Mouse (Mus musculus) thymus, adult 18-20 months (tissue): ENCODE results near the gene Hdac2.

Experiments used
- DNase-seq, 2 experiments: peaks; one replicate each; pipeline ENCODE4 v3.0.0; 2022; ENCODE audit warnings: mixed read lengths in 2 of 2

Hdac2 gene

GRCm38 (mm10) chr10:36974086-36974675 lies at the start of gene Hdac2:
Hdac2 (plus strand) TSS chr10:36974544.
- DNase-seq: peak; percentile 72 to 82

DNA sequence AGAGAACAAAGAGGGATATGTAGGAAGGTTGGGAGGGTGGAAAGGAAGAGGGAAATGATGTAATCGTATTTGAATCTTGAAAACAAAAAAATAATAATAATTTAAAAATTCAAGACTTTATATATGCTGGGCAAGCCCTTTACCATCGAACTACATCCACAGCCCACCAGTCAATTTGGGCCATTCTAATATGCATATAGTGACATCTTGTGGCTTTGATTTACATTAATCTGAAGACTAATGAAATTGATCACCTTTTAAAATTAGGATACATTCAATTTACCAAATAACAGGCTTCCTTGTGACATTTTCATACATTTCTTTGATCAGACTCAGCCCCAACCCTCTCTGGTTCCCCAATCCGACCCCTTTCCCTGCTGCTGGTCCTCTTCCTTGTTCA lies 46.1 kb upstream of the Hdac2 start:
- DNase-seq: no peak

DNA sequence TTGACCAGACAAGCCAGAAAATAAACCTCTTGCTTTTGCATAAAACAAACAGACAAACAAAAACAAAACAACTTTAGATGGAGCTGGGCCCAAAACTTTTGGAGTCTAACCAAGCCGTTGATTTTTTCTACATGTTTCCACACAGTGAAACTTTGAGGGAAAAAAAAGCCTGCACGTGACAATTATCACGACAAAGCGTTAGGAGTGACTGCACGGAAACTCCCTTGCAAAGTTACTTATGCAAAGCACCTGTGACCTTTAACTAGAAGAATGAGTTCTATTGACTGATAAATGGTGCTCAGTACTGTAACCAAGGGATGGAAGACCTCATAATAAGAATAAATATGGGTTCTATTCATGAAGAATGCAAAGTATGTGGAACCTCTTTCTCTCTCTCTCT lies 38.5 kb upstream of the Hdac2 start:
- DNase-seq: no peak

DNA sequence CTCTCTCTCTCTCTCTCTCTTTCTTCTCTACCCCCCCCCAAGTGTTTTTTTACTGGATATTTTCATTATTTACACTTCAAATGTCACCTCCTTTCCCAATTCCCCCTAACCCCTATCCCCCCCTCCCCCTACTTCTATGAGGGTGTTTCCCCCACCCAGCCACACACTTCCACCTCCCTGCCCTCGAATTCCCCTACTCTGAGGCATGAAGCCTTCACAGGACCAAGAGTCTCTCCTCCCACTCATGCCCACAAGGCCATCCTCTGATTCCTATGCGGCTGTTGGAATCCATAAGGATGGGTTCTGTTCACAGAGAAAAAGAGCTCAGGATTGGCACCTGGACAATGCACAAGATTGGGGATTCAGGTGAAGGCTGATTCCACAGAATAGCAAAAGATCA lies 38.1 kb upstream of the Hdac2 start:
- no peak for DNase-seq

DNA sequence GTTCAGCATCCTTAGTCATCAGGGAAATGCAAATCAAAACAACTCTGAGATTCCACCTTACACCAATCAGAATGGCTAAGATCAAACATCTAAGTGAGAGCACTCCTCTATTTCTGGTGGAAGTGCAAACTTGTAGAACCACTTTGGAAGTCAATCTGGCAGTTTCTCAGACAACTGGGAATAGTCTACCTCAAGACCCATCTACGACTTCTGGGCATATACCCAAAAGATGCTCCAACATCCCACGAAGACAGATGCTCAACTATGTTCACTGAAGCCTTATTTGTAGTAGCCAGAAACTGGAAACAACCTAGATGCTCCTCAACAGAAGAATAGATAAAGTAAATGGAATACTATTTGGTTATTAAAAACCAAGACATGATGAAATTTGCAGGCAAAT lies 22.6 kb upstream of the Hdac2 start:
- DNase-seq: no peak

DNA sequence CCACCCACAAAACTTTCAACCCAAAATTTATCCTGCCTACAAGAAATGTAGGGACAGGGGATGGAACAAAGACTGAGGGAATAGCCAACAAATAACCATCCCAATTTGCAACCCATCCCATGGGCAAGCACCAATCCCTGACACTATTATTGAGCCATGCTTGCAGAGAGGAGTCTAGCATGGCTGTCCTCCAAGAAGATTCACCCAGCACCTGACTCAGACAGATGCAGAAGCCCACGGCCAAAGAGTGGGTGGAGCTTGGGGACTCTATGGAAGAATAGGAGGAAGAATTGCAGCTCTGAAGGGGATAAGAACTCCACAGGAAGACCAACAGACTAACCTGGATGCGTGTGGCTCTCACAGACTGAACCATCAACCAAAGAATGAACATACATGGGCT lies 21.7 kb upstream of the Hdac2 start:
- DNase-seq: no peak

GRCm38 (mm10) chr10:36959563-36960110 lies 14.7 kb upstream of the Hdac2 start:
- no peak for DNase-seq

GRCm38 (mm10) chr10:36964406-36964805 lies 9.9 kb upstream of the Hdac2 start:
- no peak for DNase-seq

DNA sequence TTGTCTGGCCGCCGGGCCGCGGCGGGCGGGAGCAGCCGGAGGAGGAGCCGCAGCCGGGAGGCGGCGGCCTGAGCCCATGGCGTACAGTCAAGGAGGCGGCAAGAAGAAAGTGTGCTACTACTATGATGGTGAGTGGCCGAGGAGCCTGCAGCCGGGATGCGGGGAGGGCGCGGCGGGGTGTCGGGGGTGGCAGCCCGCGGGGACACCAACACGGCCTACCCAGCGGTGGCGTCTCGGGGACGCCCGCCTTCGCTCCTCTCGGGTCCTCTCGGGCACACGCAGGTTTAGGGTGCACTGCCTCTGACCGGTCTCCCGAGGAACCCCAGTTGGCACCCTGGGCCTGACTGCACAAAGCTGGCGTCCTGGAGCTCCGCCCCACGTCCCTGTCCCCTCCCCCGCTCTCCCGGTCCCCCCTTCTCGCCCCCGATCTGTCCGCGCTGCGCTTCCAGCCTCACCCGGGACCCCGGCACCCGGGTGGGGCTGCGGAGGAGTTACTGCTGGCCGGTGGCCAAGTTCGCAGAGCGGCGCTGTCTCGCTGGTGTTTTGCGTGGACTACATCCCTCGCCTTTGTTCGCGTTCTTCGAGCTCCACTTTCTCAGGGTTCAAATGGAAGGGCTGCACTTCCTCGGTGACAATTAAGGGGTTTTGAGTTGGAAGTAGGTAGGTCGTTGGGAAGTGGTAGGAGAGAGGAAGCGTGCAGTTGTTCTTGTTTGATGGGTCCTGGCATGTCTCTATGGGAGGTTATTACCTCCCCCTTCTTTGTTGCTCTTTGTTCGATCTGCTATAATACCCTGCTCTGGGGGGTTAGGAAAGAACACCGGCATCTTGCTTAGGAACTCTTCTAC lies 554 bp downstream of the Hdac2 start:
- DNase-seq: peak; percentile 57 to 68

- DNase-seq: no peak
Observed at GRCm38 (mm10) chr10:36981866-36982265, 7.5 kb downstream of the Hdac2 start.

DNA sequence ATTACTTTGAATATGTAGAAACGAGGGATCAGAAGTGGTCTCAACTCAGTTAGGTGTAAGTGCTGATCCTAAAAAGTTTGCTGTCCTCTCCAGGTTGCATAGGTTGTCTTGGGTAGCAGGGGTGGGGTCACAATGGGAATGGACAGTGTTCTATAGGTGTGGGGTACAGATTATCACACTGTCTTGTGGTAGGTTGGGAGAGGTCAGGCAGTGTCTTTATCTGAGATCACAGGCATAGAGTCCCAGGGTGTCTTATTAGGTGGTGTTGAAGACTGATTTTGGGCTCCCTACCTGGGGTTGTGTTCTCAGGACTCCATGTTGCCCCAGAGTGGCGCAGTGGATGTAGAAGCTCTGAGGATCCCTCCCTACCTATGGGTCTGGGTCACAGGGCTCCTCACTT lies 17.8 kb downstream of the Hdac2 start:
- DNase-seq: no peak

- no peak for DNase-seq
Observed at GRCm38 (mm10) chr10:37000839-37001238, 26.5 kb downstream of the Hdac2 start.

- no peak for DNase-seq
Observed at GRCm38 (mm10) chr10:37014274-37015107, 40.1 kb downstream of the Hdac2 start.

GRCm38 (mm10) chr10:37015729-37016128 lies 41.4 kb downstream of the Hdac2 start:
- no peak for DNase-seq

DNA sequence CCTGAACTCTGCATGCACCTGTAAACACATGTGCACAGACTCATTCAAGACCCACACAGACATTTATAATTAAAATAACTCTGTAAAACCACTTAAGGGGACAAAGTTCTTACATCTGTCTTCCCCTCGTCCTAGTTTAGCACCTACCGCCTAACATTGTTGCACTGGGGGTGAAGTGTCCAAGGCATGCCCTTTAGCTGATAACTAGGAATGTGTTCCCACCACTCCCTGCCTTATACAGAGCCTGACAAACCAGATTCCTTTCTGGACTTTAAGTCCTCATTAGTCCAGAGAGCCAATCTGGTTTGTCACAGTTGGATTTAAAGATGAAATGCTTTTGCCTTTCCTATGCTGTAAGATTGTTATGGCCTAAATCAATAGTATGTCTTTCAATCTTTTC lies 41.9 kb downstream of the Hdac2 start:
- no peak for DNase-seq

DNA sequence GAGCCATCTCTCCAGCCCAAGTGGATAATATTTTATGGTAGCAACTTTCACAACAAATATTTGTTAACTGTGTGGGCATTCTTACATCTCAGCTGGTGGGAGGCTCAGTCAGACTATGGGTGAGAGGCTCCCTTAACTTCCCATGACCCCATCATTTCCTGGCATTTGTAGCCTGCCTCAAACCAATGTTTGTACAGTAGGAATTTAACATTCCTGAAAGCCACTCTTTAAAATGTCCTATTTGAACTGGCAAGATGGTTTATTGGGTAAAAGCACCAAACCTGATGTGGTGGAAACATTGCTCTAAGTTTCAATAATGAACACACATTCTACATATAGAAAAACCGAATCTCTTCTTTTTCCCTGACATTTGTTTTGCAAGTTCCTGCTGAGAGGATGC lies 50.0 kb downstream of the Hdac2 start:
- no peak for DNase-seq

DNA sequence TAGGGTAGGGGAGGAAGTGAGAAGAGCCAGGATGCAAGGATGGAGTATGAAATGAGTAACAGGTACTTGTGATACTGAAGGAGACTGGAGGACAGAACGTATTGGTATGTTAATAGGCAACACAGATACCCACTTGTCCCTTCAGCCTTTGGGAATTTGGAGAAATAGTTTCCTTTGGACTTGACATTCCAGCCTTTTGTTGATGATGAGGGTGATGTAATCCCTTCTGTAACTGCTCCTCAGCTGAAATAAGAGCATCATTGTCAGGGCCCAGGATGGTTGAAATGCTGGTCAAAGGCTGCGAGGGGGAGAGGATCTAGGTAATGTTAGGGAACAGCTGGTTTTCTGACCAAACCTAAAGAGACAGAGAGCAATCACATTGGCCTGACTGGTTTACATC lies 54.3 kb downstream of the Hdac2 start:
- no peak for DNase-seq

GRCm38 (mm10) chr10:37035090-37035497 lies 60.8 kb downstream of the Hdac2 start:
- no peak for DNase-seq

DNA sequence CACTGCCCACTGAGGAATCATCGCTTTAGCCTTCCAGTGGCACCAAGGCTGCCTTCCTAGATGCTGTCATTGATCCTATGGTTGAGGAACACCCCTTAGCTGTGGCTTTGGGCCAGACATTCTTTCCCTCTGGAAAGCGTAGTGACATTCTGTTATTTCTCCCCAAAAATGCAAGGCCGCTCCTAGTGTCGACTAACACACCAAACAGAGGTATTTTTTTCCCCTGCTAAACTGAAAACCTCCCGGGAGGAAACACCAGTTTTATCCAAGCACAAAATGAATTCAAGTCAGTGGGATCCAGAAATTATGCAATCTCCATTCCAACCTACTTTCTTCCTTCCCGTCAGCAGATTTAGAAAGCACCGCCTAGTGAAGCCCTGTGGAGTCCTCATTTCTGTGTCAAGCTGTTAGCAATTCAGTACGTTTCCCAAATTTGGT lies 73.3 kb downstream of the Hdac2 start:
- DNase-seq: no peak
